Mouse (Mus musculus) gonadal fat pad, adult 2 months (tissue): ENCODE data around the gene Eya3. TPM values are rescaled to one million over a fixed set of nuclear protein-coding genes. Genes with fewer than 3 reads are reported as not detected.
"Not testable (repeated sequence)": the region's sequence is repeated elsewhere in the genome, so short reads cannot be mapped to it uniquely, and the experiment has no call there.

Experiments used
- DNase-seq: peaks from one replicate; pipeline ENCODE4 v3.0.0-alpha.2; 2012; ENCODE audit warnings: low read depth
- polyA plus RNA-seq: library from polyadenylated mRNA; depleted of rRNA; stranded (reverse); fragments of >200 nt; gene quantifications from 2 replicates; pipeline ENCODE4 v1.2.3, GENCODE M21; 2012; rRNA removed

Gene Eya3
- polyA plus RNA-seq, result 19.5 and 20.4 TPM in 2 replicates

DNA sequence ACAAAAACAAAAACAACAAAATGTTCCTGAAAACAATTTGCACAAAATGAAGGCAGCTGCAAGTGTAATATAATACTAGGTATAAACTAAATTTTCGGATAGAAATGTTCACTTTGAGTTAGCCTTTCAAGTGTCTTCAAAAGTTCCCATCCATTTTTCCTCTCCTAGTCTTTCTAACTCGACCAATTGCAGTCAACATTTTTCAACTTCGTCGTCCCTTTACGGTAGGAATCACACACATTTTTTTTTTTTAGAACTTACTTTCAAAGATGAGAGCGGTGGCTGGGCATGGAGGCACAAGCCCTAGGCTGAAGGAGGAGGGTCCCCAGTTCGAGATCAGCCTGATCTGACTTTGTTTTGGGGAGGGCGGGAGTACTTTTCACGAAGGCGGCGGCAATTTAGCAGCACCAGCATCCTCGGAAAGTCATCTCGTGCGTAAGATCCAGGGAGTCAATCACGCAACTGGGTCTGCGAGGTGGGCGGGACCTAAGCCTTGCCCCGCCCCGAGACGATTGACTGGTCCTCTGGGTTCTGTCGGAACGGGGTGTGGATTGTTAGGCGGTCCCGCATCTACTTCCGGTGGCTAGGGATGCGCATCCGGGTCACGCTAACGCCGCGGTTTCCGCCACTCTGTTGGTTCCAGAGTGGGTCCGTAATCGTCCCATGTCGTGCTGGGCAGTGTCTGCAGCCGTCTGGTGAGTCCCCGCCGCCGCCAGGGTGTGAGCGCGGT is at the start of gene Eya3:
Gene Eya3, plus strand, starts transcription at position 527 of the 730 bp plus-strand sequence.
- peak; percentile 42 for DNase-seq

DNA sequence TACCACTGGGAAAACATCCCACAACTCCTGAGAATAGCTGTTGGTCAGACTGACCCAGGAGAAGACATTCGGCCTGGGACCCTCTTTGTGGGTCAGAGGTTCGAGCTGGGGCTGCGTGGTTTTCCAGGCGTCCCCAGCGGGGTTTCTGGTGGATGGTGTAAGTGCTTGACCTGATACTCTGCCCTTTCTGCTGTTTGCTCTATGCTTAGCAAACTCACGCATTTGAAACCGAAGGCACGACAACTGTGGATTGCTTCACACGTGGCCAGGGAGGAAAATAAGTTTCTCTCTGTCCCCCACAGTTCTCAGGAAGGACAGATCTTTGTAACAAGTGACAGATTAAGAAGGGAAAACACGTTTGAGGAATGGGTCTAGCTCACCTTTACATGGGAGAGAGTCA is 48.1 kb upstream of the Eya3 start:
- no peak for DNase-seq

DNA sequence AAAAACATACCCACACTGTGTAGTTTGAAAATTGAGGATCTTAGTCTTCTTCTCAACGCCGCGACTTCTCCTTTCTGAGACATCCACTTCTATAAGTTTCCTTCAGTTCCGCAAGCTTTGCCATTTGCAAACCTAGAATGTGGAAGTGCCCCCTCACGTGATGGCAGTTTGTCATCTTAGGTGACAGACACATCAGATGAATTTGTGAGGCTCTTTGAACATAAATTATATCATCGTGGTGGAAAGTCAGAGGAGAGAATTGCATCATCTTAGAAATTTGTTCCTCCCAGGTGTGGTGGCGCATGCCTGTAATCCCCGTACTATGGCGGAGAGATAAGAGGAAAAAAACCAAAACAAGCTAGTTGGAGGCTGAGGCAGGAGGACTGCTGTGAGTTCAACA is 45.8 kb upstream of the Eya3 start:
- DNase-seq, result no peak

DNA sequence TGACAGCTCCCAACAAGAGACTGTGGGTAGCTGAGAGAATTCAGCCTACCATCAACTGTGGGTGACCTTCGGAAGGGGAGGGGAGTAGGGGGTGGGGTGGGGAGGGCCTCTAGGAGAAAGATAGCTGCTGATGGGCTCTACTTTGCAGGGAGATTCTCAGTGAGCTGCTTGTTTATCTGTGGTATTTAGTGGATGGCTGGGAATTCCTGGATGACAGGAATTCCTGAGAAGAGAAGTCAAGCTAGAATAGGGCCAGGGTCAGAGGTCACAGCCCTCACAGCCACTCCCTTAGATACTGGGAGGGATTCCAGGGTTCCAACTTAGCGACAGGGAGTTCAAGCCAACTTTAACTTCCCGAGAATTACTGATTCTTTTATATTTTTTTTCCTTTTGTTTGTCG is 44.6 kb upstream of the Eya3 start:
- no peak for DNase-seq

DNA sequence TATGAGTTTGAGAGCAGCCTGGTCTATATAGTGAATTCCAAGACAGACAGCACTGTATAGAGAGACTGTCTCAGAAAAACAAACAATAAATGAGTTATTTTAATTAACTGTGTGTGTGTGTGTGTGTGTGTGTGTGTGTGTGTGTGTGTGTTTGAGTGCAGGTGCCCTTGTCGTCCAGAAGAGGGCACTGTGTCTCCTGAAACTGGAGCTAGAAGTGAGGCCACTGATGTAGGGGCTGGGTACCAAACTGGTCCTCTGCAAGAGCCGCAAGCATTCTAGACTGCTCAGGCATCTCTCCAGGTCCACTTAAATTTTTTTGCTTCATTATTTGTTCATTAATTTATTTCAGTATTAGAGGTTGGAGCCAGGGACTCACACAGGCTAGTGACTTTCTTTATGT is 39.9 kb upstream of the Eya3 start:
- DNase-seq, result no peak

DNA sequence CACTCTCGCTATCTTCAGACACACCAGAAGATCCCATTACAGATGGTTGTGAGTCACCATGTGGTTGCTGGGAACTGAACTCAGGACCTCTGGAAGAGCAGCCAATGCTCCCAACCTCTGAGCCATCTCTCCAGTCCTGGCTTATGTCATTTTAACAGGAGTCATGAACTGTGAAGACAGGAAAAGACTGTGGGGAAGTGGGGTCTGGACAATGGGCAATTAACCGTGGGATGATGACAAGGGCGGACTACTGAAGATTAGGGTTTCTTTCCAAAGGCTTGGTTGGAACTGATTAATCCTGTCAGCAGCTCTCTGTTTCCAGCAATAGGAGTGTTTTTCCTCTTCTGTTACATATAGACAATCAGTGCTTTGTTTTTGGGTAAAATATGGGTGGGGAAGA is 39.0 kb upstream of the Eya3 start:
- no peak for DNase-seq

DNA sequence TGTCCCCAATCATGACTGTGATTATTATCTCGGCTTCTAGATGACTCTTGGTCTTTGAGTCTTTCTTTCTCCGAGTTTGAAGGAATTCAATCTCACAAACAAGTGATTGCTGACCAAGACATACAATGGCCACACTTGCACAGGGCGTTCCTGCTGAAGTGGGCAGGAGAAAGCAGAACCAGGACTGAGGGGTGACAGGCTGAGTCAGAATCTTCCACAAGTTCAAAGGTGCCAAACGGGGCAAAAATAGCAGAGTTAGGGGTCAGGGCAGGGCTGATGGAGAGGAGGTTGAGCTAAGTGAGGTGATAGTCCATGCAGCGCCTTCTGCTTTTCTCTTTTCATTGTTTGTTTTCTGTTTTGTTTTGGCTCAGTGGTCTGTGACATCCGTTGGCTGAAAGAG is 38.3 kb upstream of the Eya3 start:
- no peak for DNase-seq

DNA sequence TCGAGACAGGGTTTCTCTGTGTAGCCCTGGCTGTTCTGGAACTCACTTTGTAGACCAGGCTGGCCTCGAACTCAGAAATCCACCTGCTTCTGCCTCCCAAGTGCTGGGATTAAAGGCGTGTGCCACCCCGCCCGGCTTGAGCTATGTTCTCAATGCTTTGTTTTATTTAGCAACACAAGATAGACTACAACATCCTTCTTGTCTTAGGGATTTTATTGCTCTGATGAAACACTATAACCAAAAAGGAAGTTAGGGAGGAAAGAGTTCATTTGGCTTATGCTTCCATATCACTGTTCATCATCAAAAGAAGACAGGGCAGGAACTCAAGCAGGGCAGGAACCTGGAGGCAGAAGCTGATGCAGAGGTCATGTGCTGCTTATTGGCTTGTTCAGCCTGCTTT is 37.5 kb upstream of the Eya3 start:
- DNase-seq, result not testable (repeated sequence)

DNA sequence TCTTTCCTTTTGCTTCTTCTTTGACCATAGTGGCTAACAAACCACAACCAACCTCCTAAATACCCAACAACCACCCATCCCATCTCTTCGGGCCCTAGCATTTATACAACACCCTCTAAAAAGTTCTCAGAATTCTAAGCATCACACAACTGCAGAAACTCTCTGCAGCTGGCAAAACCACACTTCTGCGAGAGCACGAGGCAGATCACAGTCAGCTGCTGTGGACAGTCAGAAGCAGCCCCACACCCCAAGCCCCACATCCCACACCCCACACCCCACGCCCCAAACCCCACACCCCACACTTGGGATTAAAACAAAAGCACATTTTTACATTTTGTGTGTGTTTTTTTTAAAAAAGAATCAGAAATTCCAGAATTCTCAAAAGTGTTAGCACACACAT is 35.3 kb upstream of the Eya3 start:
- DNase-seq, result no peak

DNA sequence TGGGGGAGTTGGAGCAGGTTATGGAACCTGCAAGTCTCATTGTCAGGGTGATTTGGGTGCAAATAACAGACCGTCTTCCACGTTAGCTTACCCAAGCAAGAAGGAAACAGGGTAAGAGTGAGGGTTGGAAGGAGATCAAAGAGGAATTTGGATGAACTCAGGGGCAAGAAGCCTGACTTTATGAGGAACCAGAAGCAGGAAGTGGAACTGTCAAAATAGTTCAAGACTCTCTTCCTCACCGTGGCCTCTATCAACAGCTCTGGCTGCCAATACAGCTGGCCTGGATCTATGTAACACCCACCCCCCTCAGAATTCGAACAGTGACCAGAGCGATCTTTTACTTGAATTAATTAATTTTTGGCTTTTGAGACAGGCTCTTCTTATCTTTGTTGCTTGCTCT is 33.0 kb upstream of the Eya3 start:
- DNase-seq, result no peak

DNA sequence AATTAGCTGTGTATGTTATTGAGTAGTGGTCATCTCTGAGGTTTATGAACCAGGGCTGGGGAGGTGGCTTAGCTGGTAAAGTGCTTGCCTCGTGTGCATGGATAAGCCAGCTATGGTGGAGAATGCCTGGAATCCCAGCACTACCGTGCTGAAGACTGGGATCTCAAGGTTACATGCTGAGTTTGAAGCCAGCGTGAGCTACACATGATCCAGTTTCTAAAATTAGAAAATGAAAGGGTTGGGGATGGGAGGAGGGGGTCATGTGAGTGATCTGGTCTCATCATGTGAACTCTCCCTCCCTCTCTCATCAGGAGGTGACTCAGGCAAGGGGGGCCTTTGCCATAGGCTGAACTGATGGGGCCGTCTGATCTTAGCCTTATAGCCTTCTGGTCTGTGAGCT is 30.6 kb upstream of the Eya3 start:
- DNase-seq, result no peak

DNA sequence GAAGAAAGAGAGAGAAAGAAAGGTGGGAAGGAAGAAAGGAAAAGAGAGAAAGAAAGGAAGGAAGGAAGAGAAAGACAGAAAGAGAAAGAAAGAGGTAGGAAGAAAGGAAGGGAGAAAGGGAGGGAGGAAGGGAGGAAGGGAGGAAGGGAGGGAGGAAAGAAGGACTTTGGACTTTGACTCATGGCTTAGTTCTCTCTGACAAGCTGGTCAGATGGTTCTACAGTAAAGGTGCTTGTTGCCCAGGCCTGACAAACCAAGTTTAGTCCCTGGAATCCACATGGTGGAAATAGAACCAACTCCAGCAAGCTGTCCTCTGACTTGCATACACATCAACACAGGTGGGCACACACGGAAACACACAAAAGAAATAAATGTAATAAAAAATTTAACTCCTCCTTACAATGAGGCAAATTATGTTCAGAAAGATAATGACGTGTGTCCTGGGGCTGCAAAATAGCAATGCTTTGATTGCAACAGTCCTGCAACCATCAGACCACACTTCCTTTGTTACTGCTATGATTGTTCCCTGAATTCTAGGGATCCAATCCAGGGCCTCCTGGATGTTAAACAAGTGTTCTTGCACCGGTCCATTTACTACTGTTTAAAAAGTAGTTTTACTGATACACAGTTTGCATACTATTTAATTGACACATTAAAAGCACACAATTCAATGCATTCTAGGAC is 28.3 kb upstream of the Eya3 start:
- no peak for DNase-seq

DNA sequence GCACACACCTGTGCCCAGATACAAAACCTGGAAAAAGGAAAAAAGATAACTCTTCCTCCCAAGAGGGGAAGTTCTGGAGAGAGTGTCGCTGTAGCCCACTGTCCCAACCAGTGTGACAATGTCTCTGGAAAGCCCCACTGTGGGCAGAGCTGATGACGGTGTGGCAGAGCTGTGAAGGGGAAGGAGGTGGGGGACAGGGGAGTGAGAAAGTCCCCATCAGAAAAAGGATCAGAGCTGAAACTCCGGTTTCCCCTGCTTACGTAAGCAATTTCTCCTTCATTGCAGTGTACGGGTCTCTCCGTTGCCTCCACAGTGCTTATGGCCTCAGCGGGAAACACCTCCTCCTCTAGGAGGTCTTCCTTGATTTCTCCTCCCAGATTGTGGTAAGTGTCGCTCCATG is 27.5 kb upstream of the Eya3 start:
- no peak for DNase-seq

DNA sequence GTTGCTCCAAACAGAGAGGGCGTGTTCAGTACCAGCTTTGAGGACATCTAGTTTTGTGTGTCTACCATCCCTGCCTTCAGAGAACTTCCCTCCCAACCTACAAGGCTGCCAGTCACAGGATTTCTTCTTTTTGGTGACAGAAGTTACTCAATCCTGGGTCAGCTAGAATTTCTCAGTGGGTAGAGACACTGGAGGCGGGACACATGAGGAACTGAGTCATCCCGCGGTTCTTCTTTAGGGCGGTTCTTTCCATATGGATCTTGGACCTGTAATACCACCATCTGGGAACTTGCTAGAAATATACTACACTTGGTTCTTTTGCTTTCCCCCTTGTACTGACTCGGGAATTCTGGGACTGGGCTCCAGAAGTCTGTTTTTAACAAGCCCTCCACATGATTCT is 20.9 kb upstream of the Eya3 start:
- no peak for DNase-seq

DNA sequence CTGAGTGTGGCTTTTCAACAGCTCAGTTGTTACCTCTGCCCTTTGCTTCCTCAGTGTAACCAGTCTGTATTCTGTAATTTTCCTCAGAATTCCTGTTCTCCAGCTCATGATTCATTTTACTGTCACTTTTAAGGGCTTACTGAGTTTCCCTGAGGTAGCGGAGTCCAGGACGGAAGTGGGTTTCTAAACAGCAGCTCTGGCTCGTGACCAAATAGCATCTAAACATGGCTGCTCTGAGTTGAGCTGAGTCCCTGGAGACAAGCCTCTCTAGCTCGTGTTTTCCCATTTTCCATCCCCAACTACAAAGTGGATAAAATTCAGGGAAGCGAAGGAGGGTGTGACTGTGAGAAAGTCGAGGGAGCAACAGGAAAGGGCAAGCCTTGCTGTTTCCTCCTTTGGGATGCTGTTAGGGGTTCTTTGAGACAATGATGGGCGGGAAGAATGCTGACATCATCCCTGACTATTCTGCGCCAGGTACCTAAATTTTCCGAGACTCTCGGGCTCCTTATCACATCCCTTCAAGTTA is 19.9 kb upstream of the Eya3 start:
- DNase-seq, result no peak

DNA sequence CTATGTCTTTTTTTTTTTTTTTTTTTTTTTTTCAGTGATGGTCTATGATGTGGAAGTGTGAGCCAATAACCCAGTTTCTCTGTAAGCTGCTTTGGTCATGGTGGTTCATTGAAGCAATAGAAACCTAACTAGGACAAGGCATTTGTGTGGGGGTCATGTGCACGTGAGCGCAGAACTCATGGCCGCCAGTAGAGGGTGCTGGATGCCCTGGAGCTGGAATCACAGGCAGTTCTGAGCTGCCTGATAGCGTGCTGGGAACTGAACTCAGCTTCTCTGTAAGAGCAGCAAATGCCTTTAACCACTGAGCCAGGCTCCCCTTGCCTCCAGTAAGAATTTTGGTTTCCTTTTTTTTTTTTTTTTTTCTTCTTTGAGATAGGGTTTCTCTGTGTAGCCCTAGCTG is 18.7 kb upstream of the Eya3 start:
- no peak for DNase-seq

DNA sequence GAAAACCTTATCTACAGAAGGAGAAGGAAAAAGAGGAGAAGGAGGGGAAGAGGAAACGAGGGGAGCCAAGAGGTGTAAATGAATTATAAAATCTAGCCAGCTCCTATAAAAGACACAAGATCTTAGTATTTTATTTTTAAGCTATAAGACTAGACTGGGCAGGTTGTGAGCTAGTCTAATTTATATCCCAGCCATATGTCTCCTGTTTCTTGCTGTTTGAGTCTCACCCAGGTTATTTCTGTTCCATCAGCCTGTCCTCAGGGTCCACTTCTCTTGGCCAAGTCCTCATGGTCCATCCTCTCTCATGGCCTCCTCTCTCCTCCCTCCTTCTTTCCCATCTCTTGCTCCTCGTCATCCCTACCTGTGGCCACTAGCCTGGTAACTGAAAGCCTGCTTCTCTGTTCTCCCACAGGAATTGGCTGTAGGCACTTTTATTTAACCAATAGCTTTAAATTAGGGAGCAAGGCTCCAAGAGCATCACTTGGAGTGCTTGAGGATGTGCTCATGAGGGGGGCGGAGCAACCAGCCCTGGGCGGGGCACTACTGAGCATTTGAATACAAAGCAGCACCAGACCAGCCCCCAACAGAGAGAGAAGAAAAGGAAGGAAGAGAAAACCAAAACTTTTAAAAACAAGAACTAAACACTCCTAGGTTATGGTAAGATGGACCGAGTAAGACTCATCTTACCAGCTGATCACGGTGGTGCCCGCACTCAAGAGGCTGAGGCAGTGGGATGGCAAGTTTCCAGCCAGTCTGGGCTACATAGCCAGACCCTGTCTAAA is 17.3 kb upstream of the Eya3 start:
- no peak for DNase-seq

DNA sequence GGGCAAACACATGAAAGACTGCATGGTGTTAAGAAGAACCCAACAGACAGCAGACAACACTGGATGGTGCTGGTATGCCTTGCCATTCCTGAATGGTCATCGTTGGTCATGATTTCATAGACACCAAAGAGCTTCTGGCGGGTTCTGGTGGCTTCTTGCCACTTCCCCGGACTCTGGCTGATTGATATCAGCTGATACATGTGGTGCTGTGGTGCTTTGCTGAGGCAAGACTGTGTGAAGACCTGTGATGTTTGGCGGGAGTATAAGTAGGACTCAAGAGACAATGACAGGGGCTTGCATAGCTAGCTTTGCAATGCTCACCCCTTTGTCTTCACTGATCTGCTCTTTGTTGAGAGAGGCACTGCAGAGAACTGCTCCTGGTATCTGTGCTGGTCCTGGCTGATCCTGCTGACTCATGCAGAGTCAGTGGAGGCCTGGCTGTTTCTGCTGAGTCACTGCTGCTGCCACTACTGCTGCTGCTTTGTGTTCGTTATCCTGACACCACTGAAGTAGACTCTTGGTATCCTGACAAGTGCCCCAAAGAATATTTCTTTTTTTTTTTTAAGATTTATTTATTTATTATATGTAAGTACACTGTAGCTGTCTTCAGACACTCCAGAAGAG is 14.6 kb upstream of the Eya3 start:
- no peak for DNase-seq

DNA sequence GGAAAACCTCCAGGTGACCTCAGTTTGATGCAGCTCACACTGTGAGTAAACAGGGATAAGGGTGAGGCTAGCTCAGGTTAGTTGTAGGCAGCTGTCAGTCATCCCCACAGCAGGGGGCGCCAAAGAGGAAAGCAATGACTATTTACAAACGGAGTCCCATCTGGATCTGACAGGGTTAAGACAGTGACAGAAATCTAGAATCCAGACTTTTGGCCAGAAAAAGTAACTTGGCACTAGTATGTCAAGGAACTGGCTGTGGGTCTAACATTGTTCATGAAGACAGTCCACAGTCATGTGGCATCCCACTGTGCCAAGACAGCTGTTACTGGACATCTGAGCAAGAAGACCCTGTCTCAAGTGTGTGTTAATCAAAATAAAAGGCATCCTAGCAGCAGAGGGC is 10.0 kb upstream of the Eya3 start:
- no peak for DNase-seq

DNA sequence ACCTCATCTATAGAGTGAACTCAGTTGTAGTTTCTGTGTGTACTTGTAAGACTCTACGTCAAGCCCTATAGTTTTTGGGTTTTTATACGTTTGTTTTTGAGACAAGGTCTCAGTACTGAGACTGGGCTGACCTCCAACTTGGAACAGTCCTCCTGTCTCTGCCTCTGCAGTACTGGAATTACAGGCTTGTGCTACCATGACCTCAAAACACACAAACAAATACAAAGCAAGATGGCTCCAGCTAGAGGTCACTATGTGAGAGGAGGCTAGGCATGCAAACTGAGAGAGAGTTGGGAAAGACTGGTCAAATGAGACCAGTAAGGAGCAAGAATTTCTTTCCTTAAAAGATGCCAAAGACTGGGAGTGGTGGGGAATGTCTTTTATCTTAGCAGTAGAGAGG is 2.8 kb upstream of the Eya3 start:
- DNase-seq, result no peak

DNA sequence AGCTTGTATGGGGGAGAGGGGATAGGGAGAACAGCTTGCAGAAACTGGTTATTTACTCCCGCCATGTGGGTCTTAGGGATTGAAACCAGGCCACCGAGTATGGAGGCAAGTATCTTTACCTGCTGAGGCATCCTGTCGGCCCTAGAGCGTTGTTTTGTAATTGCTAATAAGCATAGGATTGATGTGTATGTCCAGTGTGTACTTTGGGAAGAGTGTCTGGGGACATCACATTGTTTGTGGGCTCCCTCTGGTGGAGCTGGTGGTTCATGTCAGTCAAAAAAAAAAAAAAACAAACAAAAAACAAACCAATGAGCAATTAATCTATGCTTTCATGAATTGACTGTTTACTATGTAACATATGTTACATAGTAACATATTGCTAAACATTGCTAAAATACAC is 2.2 kb upstream of the Eya3 start:
- DNase-seq, result no peak

DNA sequence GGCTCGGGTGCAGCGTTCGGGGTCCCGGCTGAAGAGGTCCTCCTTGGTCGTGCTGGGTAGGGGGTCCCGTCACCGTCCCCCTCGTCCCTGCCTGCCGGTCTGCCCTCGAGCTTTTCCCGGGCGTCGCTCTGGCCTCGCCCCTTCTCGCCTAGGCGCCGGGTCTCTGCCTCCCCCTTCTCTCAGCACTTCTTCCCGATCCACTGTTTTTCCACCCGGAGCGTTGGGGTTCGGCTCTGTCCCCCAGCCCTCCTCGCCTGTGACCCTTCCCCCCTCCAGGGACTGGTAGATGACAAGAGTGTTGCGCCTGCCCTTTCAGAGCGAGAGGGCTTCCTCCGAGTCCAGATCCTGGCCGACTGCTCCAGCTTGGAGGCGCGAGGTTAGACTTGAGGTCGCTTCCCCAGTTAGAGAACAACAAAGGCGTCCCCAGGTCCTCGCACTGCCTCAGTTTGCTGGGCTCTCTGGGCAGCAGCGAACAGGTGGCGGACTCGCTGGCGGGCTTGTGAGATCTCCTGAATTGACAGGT is 465 bp downstream of the Eya3 start:
- DNase-seq, result no peak
